Mouse (Mus musculus): ENCODE measurements at regions not wholly inside any gene's neighbourhood (a gene's known extent, or its start where the extent isn't known, plus 50 kb on each side); places are given as distances from the start of the nearest gene placed in this dataset.

DNA sequence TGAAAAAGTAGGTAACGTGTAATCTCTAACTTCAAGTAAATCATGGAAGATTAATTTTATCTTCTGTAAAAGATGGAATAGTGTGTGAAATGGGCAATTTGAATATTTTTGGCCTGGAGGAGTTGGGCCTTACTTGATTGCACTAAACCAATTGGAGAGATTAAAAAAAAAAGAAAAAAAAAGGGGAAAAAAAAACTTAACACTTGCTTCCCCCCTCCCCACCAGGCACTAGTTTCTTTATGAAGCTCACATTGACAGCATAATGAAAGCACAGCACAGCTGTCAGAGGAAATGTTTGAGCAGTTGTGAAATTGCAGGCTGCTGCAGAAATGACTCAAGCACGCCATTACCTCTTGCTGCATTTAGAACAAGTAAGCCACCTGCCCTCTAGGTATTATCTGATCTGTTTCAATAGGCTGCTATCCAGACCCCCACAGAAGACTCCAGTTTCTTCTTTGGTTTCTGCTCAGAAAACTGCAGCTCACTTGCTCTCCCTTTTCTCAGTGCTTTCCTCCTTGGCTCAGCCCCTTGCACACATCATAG is 297.9 kb downstream of the D3Ertd751e start:
- Histone ChIP-seq H3K36me3 (no peaks in the 10 kb centered on the region), H3K27ac (no peak overlapping the region; the same call in 1 of the 2 replicates), H3K4me1 (replicated peaks) (peaks cover 8% of the 10 kb centered on the region), H3K27me3 (no peaks in the 10 kb centered on the region), H3K9me3 (no peaks in the 10 kb centered on the region), H3K4me2 (replicated peaks) (no peak overlapping the region), H3K9ac (replicated peaks) (no peak overlapping the region), H3K4me3 (replicated peaks) (no peak overlapping the region)
- WGBS: 56% methylated on average over 2 of the region's 2 CpGs
- no peak for ATAC-seq

DNA sequence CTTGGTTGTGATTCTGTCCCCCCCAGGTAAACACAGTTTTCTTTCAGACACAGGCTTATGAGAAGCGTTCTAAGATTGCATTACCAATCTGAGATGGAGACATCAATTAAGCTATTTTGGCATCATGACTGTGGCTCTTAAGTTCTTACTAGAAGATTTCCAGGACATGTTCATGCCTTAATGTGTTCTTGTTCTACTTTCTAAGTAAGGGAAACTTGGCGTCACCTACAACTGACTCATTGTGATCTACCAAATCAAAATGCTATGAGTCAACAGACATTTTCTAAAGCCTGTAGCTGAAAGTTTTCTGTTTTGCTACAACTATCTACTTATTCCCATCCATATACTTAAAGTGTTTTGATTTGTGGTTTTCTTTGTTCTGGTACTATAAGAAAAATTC is 298.5 kb downstream of the D3Ertd751e start:
- H3K4me3 ChIP-seq (replicated peaks): no peak overlapping the region
- H3K4me1 ChIP-seq (replicated peaks): peaks cover 8% of the 10 kb centered on the region
- WGBS: 92% methylated on average over 2 of the region's 2 CpGs
- no peak for ATAC-seq
- no peak overlapping the region for H3K4me2 ChIP-seq (replicated peaks)
- H3K27ac ChIP-seq: no peak overlapping the region
- no peak overlapping the region for H3K9ac ChIP-seq (replicated peaks)
- no peaks in the 10 kb centered on the region for H3K9me3 ChIP-seq
- H3K36me3 ChIP-seq: no peaks in the 10 kb centered on the region
- H3K27me3 ChIP-seq: no peaks in the 10 kb centered on the region

DNA sequence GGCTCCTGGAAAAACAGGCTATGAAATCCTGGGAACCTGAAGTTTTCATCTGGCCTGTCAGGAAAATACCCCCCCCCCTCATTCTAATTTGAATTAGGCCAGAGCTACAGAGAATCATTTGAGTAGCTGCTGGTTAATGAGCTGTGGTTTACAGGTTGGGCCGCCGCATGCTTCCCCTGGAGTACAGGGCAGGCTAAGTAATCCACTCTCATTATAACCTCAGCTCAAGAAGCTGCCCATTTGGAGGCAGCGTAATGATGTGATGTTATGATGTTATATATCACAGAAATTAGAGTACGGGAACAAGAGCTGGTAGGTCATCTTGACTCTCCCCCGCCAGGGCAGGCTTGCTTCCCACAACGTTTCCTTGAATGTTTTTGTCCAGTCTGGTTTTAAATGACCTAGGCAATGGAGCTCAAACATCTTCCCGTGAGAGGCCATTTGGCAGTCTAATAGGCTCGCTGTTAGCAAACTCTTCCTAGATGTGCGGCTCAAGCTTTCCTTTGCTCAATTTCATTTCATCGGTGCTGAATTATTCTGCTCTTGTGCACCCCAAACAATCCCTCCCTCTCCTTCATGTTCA is 315.0 kb downstream of the D3Ertd751e start:
- no peaks in the 10 kb centered on the region for H3K27me3 ChIP-seq
- 82% methylated on average over 10 of the region's 10 CpGs for WGBS
- H3K4me1 ChIP-seq (replicated peaks): no peaks in the 10 kb centered on the region
- no peak overlapping the region for H3K4me3 ChIP-seq (replicated peaks)
- no peak overlapping the region for H3K4me2 ChIP-seq (replicated peaks)
- no peak overlapping the region for H3K27ac ChIP-seq
- H3K9ac ChIP-seq (replicated peaks): no peak overlapping the region
- H3K36me3 ChIP-seq: no peaks in the 10 kb centered on the region
- no peak for ATAC-seq
- H3K9me3 ChIP-seq: no peaks in the 10 kb centered on the region

DNA sequence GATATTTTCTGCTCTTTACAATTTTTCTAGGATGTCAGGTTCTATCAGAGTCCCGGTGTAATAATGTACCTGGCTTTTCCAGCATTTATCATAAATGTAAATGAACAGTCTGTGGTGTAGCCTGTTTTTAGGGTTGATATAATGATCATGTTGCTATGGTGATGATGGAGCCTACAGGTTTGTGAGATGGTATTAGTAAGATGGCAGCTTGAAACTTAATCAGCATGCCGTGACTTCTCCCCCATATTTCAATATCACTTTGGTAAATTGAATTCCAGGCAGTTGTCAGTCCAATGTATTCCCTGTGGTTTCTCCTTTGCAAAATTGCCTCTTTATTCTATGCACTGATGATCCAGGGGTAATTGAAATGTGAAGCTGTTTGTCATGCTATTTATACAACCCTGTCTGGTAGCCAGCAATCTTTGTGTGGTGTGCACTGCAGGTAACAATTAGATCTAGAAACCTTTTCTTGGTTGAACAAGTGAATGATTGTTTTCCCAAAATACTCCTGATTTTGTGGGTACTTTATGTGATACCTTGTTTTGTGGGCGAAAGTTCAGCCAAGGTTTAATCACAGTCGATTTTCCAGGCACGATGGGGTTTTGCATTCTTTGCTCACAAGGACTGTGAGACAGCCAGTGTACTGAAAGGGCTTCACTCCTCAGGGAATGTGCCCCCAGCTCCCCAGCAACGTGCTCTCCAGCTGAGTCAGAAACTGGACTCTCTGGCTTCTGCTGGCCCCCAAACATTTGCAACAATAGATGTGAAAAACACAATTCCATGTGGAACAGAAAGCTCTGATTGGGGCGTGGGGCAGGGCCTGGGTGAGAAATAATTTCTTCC is 322.9 kb downstream of the D3Ertd751e start:
- WGBS: 23% methylated on average over 7 of the region's 7 CpGs
- peaks cover 14% of the 10 kb centered on the region for H3K4me1 ChIP-seq (replicated peaks)
- H3K9me3 ChIP-seq: no peaks in the 10 kb centered on the region
- no peaks in the 10 kb centered on the region for H3K27me3 ChIP-seq
- peak; percentile 91 for ATAC-seq
- H3K27ac ChIP-seq: peak overlapping the region; percentile 66; the same call in 1 of the 2 replicates
- H3K4me3 ChIP-seq (replicated peaks): no peak overlapping the region
- H3K4me2 ChIP-seq (replicated peaks): no peak overlapping the region
- H3K36me3 ChIP-seq: no peaks in the 10 kb centered on the region
- no peak overlapping the region for H3K9ac ChIP-seq (replicated peaks)

DNA sequence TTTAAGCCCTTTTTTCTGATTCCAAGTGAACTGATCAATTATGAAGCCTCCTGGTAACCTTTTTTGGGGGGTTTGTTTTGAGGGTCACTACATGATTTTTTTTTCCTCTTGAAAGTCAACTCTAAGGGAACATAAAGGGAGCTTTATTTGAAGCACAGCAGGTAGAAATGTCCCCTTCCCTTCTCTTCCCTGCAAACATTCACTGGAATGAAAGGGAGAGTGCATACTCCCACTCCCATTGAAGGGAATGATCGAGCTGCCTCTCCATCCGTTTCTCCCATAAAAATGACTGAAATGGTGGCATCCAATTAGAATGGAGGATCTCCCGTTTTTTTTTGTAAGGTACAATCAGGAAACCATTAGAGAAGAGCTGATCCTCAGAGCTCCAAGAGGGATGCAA is 323.6 kb downstream of the D3Ertd751e start:
- Histone ChIP-seq H3K4me3 (replicated peaks) (no peak overlapping the region), H3K4me2 (replicated peaks) (no peak overlapping the region), H3K9me3 (no peaks in the 10 kb centered on the region), H3K9ac (replicated peaks) (no peak overlapping the region), H3K4me1 (replicated peaks) (peaks cover 14% of the 10 kb centered on the region), H3K36me3 (no peaks in the 10 kb centered on the region), H3K27ac (0 out of 2 replicates have a peak overlapping the region, but pooled peaks have one; percentile 66), H3K27me3 (no peaks in the 10 kb centered on the region)
- ATAC-seq: no peak
- 22% methylated on average over 3 of the region's 3 CpGs for WGBS

DNA sequence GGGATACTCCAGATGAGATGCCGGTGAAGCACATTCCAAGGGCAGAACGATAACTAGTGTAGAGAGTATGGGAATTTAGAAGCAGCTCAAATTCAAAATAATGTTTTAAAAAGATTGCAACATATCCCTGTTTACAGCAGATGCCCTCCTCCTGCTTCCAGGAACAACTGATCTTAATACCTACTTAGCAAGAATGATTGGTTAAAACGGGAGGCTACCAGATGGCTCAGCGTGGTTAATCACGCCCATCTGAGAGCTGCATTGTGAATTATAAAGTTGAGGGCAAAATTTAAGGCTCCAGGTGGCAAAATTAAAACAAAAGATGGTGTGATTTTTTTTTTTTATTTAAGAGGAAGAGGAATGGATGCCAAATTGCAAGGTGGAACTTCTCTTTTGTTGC is 324.6 kb downstream of the D3Ertd751e start:
- Histone ChIP-seq H3K36me3 (no peaks in the 10 kb centered on the region), H3K9ac (replicated peaks) (no peak overlapping the region), H3K4me2 (replicated peaks) (no peak overlapping the region), H3K27me3 (no peaks in the 10 kb centered on the region), H3K9me3 (no peaks in the 10 kb centered on the region), H3K4me3 (replicated peaks) (no peak overlapping the region), H3K4me1 (replicated peaks) (peaks cover 14% of the 10 kb centered on the region), H3K27ac (no peak overlapping the region)
- 93% methylated on average over 5 of the region's 5 CpGs for WGBS
- no peak for ATAC-seq

DNA sequence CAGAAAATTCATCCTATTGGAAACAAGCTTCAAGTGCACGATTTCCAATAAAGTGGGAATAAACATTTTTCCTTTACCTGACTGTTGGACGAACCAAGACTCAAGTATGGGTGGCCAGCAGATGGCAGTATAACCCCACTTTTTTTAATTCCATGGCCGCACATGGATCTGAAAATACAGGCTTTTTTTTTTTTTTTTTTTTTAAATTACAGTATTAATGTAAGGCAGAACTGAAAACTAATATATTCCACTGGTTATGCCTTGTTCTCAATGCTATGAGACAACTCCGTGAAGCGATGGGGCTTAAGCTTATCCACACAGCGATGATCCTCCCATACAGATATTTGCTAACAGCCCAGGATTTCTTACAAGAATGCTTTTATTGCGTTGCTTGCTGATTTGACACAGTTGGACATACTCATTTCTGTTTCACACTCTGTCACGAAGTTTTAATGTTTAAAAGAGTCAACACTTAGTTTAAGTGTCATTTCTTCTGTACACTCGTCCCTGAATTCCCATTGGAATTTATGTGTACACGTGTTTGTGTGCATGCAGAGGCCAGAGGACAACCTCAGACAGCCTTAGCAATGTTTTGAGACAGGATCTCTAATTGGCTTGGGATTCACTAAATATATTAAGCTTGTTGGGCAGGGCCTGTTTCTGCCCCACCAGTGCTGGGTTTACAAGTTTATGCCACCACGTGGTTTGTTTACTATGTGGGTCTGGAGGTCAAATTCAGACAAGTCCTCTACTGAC is 332.3 kb downstream of the D3Ertd751e start:
- Histone ChIP-seq H3K36me3 (no peaks in the 10 kb centered on the region), H3K9ac (replicated peaks) (no peak overlapping the region), H3K4me2 (replicated peaks) (0 out of 2 replicates have a peak overlapping the region, but pooled peaks have one; percentile 17), H3K27ac (no peak overlapping the region), H3K27me3 (no peaks in the 10 kb centered on the region), H3K4me1 (replicated peaks) (peaks cover 4% of the 10 kb centered on the region; the same call in 1 of the 2 replicates), H3K9me3 (no peaks in the 10 kb centered on the region), H3K4me3 (replicated peaks) (no peak overlapping the region)
- WGBS: 38% methylated on average over 11 of the region's 11 CpGs
- peak; percentile 69 for ATAC-seq

DNA sequence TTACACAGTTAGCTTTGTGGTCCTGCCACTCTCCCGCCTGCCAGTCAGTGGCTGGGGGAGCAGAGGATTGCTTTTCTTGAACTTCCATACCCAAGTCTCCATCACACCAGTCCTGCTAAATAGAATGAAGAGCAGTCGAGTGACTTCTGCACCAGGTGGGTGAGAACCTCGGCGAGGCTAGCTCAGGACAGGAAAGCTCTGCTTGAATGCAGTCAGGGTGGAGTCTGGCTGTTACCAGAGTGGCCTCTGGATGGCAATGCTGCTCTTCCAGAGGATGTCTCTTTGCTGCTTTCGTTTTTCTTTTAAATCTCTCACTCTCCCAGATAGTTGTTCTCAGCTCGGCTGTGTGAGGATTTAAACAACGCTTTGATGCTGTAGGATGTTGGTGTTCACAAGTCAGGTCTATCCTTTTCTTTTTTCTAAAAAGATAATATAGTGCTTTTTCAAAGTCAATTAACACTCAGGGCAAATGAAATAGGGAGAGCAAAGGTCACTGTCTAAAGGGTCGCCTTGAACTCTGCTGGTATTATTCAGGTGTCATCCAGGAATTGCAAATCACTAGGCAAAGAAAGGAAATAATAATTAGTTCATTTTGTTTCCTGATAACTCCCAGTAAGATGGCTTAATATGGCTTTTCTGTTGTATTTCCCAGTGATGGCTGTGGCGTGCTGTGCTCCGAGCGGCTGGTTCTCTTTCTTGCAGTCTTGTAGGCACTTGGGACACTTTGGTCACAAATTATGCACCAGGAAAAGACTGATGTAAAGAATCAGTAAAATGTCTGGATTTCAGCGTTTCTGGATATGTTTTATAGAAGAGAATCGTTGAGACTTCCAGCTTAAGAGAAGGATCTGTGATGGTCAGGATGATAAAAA is 368.8 kb downstream of the D3Ertd751e start:
- Histone ChIP-seq H3K4me2 (replicated peaks) (peak overlapping the region; percentile 36), H3K9ac (replicated peaks) (no peak overlapping the region), H3K9me3 (no peaks in the 10 kb centered on the region), H3K4me1 (replicated peaks) (peaks cover 6% of the 10 kb centered on the region; the same call in 1 of the 2 replicates), H3K27ac (0 out of 2 replicates have a peak overlapping the region, but pooled peaks have one; percentile 21), H3K4me3 (replicated peaks) (no peak overlapping the region; the same call in 1 of the 2 replicates), H3K27me3 (no peaks in the 10 kb centered on the region), H3K36me3 (no peaks in the 10 kb centered on the region)
- ATAC-seq: peak; percentile 95
- 25% methylated on average over 13 of the region's 13 CpGs for WGBS

DNA sequence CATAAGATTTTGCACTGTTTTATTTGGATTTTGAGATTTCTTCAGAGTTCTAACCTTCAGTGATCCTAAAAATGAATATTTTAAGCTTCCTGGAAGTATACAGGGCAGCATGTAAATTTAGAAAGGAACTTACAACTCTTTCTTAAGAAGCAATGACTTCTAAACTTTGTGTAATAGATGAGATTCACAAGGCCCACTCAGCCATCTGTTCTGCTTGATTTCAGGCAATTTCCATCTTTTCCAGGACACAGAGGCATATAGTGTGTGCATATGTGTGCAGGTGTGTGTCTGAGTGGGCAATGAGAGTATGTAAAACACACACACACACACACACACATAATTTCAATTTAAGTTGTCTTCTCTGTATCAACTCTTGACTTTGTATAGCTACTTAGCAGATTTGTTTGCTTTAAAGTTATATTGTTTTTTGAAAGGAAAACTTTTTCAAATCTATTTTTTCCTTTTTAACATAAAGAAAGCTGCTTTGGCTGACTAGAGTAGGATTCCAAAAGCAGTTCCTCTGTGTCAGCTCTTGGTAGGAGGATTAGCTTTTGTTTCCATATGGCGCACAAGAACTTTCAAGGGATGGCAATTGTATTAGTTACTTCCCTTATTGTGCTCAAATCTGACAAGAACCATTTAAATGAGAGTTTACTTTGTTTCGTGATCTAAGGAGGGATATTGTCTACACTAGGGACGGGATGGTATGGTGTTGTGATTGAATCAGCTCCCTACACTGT is 387.6 kb downstream of the D3Ertd751e start:
- Histone ChIP-seq H3K27me3 (no peaks in the 10 kb centered on the region), H3K4me1 (replicated peaks) (no peaks in the 10 kb centered on the region), H3K9ac (replicated peaks) (no peak overlapping the region), H3K27ac (no peak overlapping the region), H3K36me3 (no peaks in the 10 kb centered on the region), H3K9me3 (no peaks in the 10 kb centered on the region), H3K4me3 (replicated peaks) (no peak overlapping the region), H3K4me2 (replicated peaks) (no peak overlapping the region)
- ATAC-seq: no peak
- 54% methylated on average over 3 of the region's 3 CpGs for WGBS

DNA sequence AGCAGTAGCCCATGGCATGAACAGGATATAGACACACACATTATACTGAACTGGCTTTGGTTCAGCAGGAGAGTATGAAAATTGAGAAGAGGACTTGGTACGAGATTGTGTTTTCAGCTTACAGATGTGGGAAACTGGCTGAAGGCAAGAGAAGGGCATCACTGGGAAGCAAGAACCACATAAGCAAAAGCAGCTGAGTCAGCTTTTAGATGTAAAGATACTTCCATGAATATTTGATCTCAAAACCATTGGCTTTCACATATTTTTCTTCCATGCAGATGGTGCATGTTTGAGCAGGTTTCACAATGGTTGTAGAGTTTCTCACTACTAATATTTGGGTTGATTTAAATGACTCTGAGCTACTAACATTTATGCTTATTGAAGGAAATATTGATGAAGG is 389.9 kb downstream of the D3Ertd751e start:
- WGBS: 97% methylated on average over 1 of the region's 1 CpGs
- no peaks in the 10 kb centered on the region for H3K4me1 ChIP-seq (replicated peaks)

DNA sequence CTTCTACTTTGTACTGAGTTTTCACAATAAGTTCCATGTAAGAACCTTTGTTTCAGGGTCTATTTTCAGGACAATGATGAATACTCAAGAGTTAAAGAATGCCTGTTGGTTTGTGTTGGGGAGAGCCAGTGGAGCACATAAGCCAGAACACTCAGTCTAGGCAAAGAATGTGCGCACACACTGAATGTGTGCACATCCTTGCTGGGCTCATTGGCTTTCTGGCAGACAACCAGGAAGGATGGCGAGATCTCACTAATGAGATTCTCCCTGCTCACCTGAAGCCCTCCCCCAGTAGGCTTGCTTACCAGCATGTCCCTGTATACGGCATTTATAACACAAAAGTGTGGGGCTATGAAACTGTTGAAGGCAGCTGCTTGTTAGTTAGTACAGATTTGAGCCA is 411.0 kb downstream of the D3Ertd751e start:
- Histone ChIP-seq H3K4me1 (replicated peaks) (no peaks in the 10 kb centered on the region), H3K9me3 (no peaks in the 10 kb centered on the region), H3K4me2 (replicated peaks) (no peak overlapping the region), H3K27me3 (no peaks in the 10 kb centered on the region), H3K4me3 (replicated peaks) (no peak overlapping the region), H3K36me3 (no peaks in the 10 kb centered on the region), H3K9ac (replicated peaks) (no peak overlapping the region), H3K27ac (no peak overlapping the region)
- 83% methylated on average over 3 of the region's 3 CpGs for WGBS
- ATAC-seq: no peak

More for the DNA sequence above, 389.9 kb downstream of the D3Ertd751e start:
- Histone ChIP-seq H3K4me3 (replicated peaks) (no peak overlapping the region), H3K27ac (no peak overlapping the region), H3K4me2 (replicated peaks) (no peak overlapping the region), H3K9ac (replicated peaks) (no peak overlapping the region), H3K9me3 (no peaks in the 10 kb centered on the region), H3K36me3 (no peaks in the 10 kb centered on the region), H3K27me3 (no peaks in the 10 kb centered on the region)
- no peak for ATAC-seq

All from midbrain, embryonic 13.5 days (tissue).